Mouse (Mus musculus) cerebellum, adult 9-10 months (tissue): ENCODE measurements at regions not wholly inside any gene's neighbourhood (a gene's known extent, or its start where the extent isn't known, plus 50 kb on each side); places are given as distances from the start of the nearest gene placed in this dataset.

Source experiments
- DNase-seq: peaks from one replicate; pipeline ENCODE4 v3.0.0; 2022

DNA sequence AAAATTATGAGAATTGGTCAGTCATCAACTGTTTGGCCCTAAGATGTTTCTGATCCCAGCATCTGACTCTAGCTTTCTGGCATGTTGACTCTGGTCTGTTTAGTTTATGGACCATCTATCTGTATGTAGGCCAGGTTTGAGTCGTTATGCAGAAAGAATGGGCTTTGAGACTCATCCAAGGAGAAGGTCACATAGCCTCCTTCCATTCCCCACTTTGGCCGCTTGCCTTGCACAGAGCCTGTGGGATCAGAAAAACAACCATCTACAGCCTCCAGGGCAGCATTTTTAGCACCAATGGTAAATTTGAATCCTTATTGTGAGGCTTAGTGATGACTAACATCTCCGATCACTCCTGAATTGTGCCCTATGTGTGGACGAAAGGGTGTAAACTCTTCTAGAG is 257.9 kb upstream of the Id4 start:
- no peak for DNase-seq

DNA sequence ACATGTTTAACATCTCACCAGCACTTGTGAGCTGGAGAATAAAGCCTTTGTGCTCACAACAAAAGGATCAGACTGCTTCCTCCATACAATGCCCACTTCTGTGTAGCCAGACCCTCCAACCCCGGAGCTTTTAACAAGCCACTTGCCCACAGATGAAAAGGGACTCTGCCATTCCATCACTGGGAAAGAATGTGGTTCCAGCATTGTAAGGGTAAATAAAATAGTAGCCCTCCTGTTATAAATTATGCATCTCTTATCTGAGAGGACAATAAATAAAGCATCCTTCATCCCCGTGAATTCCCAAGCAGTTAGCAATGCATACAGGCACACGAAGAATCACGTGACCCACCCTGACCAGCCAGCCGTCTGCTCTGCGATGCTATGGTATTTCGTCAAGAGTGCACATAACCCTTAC is 247.7 kb upstream of the Id4 start:
- DNase-seq: no peak

- no peak for DNase-seq
Measured at GRCm38 (mm10) chr13:48015296-48015695, 245.7 kb upstream of the Id4 start.

- DNase-seq: no peak
Measured at GRCm38 (mm10) chr13:48016051-48016450, 245.0 kb upstream of the Id4 start.

DNA sequence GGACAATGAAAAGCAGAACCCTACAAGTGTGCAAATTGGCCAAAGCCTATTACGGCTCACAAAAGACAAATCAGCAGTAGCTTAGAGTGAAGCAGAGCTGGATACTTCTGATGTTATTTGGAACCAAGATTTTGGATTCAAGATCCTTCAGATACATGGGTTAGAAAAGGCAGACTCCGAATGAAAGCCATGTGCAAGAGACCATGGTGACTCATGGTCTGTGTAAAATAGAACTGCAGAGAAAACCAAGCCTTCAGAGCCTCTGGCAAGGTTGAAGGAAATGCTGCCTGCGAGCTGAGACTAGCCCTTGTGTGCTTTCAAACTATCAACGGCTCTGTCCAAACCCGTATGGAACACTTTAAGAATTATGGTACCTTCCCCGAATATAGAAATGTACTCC is 244.4 kb upstream of the Id4 start:
- no peak for DNase-seq

GRCm38 (mm10) chr13:48017649-48018048 is 243.4 kb upstream of the Id4 start:
- DNase-seq: no peak

DNA sequence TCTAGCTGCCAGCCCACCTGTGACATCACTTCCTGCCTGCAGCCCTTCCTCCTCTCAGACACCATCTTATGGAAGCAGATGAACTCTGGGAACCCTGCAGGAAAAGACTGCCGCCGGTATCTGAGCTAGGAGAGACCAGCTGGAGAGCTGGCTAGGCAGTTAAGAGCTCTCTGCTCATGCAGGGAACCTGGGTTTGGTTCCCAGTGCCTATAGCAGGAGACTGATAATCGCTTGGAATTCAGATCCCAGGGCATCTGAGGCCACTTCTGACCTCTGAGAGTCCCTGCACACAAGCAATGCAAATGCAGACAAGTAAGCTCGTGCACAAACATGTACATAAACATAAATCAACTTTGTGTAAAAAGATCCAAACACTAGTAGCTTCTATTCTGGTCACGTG is 242.4 kb upstream of the Id4 start:
- DNase-seq: no peak

- no peak for DNase-seq
Measured at GRCm38 (mm10) chr13:48022958-48023615, 237.9 kb upstream of the Id4 start.

- DNase-seq: peak; percentile 86
Measured at GRCm38 (mm10) chr13:48027775-48028489, 233.1 kb upstream of the Id4 start.

GRCm38 (mm10) chr13:48031491-48031890 is 229.5 kb upstream of the Id4 start:
- DNase-seq: no peak

DNA sequence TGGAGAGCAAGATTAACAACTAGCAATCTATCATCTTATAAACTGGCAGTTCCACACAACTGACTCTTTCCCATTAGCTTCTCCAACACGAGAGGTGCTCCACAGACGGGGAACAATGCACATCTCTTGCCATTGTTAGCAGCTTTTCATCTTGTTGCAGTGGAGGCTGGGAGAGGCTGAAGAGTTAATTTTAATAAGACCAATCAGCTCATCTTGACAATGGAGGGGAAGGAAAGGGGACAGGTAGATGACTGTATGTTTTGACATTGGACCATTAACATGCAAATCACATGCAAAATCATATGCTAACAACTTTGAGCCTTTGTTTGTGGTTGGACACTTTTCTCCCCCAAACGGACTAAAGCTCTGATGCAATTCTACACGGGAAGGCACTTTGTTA is 218.9 kb upstream of the Id4 start:
- DNase-seq: no peak

DNA sequence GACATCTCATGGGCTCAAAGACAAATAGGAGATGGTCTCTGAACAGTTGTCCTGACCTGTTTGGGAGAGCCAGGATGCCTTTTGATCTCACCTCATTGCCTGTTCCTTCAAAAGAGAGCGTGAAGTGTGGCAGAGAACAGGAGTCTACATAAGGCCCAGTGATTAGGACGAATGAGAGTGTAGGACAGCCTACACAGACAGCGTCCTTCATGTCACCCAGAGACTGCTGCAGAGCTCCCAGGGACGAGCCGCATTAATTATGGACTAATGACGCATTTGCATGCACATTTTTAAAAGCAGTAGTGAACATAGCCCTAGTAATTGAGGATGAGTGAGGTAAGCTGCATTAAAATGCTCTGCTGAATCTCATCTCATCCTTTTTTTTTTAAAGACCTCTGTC is 218.5 kb upstream of the Id4 start:
- no peak for DNase-seq

GRCm38 (mm10) chr13:48046201-48046750 is 214.8 kb upstream of the Id4 start:
- no peak for DNase-seq

GRCm38 (mm10) chr13:48049796-48050195 is 211.2 kb upstream of the Id4 start:
- no peak for DNase-seq

- no peak for DNase-seq
Measured at GRCm38 (mm10) chr13:48074630-48075029, 186.4 kb upstream of the Id4 start.

DNA sequence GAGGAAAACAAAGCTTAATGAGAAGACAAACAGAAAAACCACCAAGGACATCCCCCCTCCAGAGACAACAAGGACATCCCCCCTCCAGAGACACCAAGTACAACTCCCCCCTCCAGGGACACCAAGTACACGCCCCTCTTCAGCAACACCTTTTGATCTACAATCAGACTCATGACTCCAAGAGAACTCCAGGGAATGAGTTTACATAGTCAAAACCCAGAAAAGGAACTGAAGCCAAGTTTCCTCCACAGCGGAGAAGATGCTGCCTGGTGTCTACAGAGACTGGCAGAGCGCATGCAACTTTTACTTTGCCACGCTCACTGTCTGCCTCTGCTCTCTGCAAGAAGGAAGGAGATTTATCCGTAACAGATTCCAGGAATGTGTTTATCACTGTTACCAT is 185.7 kb upstream of the Id4 start:
- no peak for DNase-seq

GRCm38 (mm10) chr13:48078214-48078613 is 182.8 kb upstream of the Id4 start:
- no peak for DNase-seq

GRCm38 (mm10) chr13:48083294-48083693 is 177.7 kb upstream of the Id4 start:
- no peak for DNase-seq

DNA sequence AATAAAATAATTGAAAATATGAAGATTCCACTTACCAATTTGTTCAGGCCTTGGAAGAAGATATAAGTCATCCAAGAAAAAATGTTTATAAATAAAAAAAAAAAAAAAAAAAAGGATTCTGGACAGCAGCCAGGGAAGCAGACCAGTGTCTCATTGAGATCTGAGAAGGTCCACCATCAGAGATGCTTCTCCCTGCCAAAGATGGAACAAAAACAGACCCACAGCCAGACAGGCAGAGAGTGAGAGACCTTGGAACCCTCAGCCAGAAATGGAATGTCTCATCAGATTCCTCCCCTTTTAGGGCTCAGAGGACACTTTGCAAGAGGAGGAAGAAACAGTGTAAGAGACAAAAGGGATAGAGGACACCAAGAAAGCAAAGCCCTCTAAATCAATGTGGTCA is 177.2 kb upstream of the Id4 start:
- no peak for DNase-seq

DNA sequence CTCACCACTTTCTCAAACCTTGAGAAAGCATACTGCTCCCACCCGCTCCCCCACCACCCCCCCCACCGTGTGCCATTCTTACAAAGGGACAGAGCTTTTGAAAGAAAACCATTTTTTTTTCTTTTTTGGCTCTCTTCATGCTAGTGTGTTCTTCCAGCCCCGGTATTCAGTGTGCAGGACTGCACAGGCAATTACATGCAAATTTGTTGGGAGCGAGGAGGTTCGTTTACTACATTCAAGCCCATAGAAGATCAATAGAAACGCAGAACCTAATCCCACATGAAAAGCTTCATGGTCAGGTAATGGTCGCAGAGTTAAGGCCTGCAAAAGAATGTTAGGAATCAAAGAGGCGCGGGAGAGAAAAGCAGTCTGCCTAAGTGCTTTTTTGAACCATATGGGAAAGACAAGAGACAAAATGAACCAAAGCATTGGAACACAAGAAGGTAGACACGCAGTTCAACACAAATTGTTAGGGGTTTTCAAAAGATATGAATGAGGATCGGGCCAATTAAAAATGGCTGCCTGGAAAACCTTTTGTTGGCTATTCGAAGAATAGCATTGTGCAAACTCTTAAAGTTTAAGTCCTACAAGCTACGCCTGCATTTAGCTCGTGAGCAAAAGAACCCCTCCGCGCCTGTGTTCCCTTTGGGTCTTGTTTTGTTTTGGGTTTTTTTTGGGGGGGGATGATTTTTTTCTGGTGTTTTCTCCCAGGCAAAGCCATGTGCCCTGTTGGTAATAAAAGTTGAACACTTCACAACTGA is 166.6 kb upstream of the Id4 start:
- no peak for DNase-seq

DNA sequence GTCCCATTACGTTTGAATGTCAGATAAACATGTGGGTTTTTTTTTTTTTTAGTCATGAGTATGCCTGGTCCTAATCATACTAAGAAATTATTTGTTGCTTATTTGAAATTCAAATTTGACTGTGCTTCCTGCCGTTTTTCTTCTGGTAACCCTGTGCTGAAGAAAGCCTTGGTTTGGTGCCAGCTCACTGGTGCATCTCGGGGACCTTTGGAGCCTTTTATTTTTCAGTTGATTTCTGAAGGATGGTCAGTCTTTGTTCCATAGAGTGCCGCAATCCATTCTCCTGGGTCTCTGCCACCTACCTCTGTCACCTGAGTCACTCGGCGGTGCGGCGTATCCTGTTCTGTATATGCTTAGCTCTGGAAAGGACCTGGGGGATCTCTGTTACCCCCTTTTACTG is 158.9 kb upstream of the Id4 start:
- no peak for DNase-seq

- DNase-seq: no peak
Measured at GRCm38 (mm10) chr13:48102576-48102975, 158.5 kb upstream of the Id4 start.

DNA sequence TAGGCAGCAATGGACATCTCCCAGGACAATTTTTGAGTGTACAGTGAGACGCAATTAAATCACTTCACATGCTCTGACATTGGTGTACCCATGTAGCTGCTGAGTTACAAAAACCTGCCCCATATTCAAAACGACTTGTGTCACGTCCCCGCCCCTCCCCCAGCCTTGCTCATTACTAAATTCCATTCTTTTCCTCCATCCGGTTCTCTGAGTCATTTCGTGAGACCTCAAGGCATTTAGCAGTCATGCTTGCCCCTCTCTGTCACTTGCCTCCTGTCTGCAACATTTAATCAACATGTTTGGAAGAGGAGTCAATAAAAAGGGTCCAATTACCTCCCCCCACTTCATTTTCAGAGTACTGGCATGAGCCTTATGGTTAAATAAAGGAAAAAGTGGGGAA is 156.3 kb upstream of the Id4 start:
- DNase-seq: no peak

- DNase-seq: no peak
Measured at GRCm38 (mm10) chr13:48106946-48107345, 154.1 kb upstream of the Id4 start.
